Mouse (Mus musculus) kidney, postnatal 14 days (tissue): ENCODE measurements around the gene Aldh1a2.

Experiments used
- DNase-seq: peaks from one replicate; pipeline ENCODE4 v3.0.0; 2022; ENCODE audit warnings: mixed read lengths

The Aldh1a2 gene

GRCm38 (mm10) chr9:71215248-71216035, at the start of gene Aldh1a2:
TSS of gene Aldh1a2 (plus strand) at chr9:71215789.
- peak; percentile 81 for DNase-seq

- DNase-seq, result no peak
Measured at GRCm38 (mm10) chr9:71166019-71166705, 49.4 kb upstream of the Aldh1a2 start.

- no peak for DNase-seq
Measured at GRCm38 (mm10) chr9:71166871-71167465, 48.6 kb upstream of the Aldh1a2 start.

- DNase-seq, result no peak
Measured at GRCm38 (mm10) chr9:71167473-71168215, 47.9 kb upstream of the Aldh1a2 start.

- DNase-seq, result peak; percentile 6
Measured at GRCm38 (mm10) chr9:71168511-71168910, 47.1 kb upstream of the Aldh1a2 start, which contains the start of gene Aqp9. TSS of gene Aqp9 (minus strand) at chr9:71168682.

- DNase-seq, result no peak
Measured at GRCm38 (mm10) chr9:71173533-71173932, 42.1 kb upstream of the Aldh1a2 start.

GRCm38 (mm10) chr9:71174316-71174975, 41.1 kb upstream of the Aldh1a2 start:
- no peak for DNase-seq

- DNase-seq, result no peak
Measured at GRCm38 (mm10) chr9:71175686-71176085, 39.9 kb upstream of the Aldh1a2 start.

- no peak for DNase-seq
Measured at GRCm38 (mm10) chr9:71179276-71179896, 36.2 kb upstream of the Aldh1a2 start.

GRCm38 (mm10) chr9:71179964-71180700, 35.5 kb upstream of the Aldh1a2 start:
- DNase-seq, result peak; percentile 38

- DNase-seq, result no peak
Measured at GRCm38 (mm10) chr9:71185285-71185684, 30.3 kb upstream of the Aldh1a2 start.

GRCm38 (mm10) chr9:71185823-71186222, 29.8 kb upstream of the Aldh1a2 start:
- no peak for DNase-seq

- no peak for DNase-seq
Measured at GRCm38 (mm10) chr9:71187396-71187795, 28.2 kb upstream of the Aldh1a2 start.

GRCm38 (mm10) chr9:71188647-71189415, 26.8 kb upstream of the Aldh1a2 start:
- DNase-seq, result peak; percentile 61

GRCm38 (mm10) chr9:71198826-71199225, 16.8 kb upstream of the Aldh1a2 start:
- DNase-seq, result no peak

- DNase-seq, result no peak
Measured at GRCm38 (mm10) chr9:71202265-71202664, 13.3 kb upstream of the Aldh1a2 start.

GRCm38 (mm10) chr9:71209299-71209698, 6.3 kb upstream of the Aldh1a2 start:
- DNase-seq, result no peak

- peak; percentile 35 for DNase-seq
Measured at GRCm38 (mm10) chr9:71210870-71211269, 4.7 kb upstream of the Aldh1a2 start.

- DNase-seq, result no peak
Measured at GRCm38 (mm10) chr9:71213636-71214035, 2.0 kb upstream of the Aldh1a2 start.
